Comparison of ENCODE assay signal across 10 mouse cellular contexts in genomic region chr7:137318924-137319885, GRCm38 (mm10). TPM values are rescaled to one million over a fixed set of nuclear protein-coding genes. Genes with fewer than 3 reads are reported as not detected.
DNase-seq lines count a peak whose midpoint lies in the region; ATAC-seq and TF ChIP-seq lines count a peak whose summit lies in the region.
"Had no signal": no experiment of that assay in that cellular context is flagged by ENCODE, and none has a peak within 500 bp of the region (broad histone marks: within the 10 kb centered on the region; RNA-seq: fewer than 3 reads in every experiment).

No protein-coding gene starts in this region.

- H3K4me2 ChIP-seq in embryonic facial prominence, embryonic 13.5 days: peak overlapping the region; percentile 91
- peak overlapping the region; percentile 83 for H3K4me2 ChIP-seq in hindbrain, embryonic 16.5 days (ENCODE audit: low read length)

- WGBS in embryonic facial prominence, embryonic 13.5 days: under 1% methylated on average over 48 of the region's 48 CpGs
- 2% methylated on average over 48 of the region's 48 CpGs for WGBS in hindbrain, embryonic 16.5 days

- no peaks in the 10 kb centered on the region for H3K9me3 ChIP-seq in E14TG2a.4 (ENCODE audit: low read length)
- H3K9me3 ChIP-seq in embryonic facial prominence, embryonic 13.5 days: no peaks in the 10 kb centered on the region
- no peaks in the 10 kb centered on the region for H3K9me3 ChIP-seq in hindbrain, embryonic 16.5 days (ENCODE audit: control insufficient read depth, low read length)

- H3K4me3 ChIP-seq in E14TG2a.4 (replicated peaks; ENCODE audit: low read length): 0 out of 2 replicates have a peak overlapping the region, but pooled peaks have one; percentile 7
- peak overlapping the region; percentile 78 for H3K4me3 ChIP-seq in embryonic facial prominence, embryonic 13.5 days
- H3K4me3 ChIP-seq in hindbrain, embryonic 16.5 days (ENCODE audit: low read length): peak overlapping the region; percentile 3

- peaks cover 98% of the 10 kb centered on the region for H3K27me3 ChIP-seq in E14TG2a.4 (ENCODE audit: insufficient read depth, low read length)
- H3K27me3 ChIP-seq in embryonic facial prominence, embryonic 13.5 days: peaks cover 98% of the 10 kb centered on the region
- peaks cover 12% of the 10 kb centered on the region for H3K27me3 ChIP-seq in hindbrain, embryonic 16.5 days (replicated peaks; ENCODE audit: control insufficient read depth, insufficient read depth, low read length)

- intact Hi-C loops in left cerebral cortex, postnatal 25 days (cut with DNase I): loop anchor here (1.0 to 5.0 kb wide), 4 partner anchors 72 to 1487 kb away; no protein-coding TSS in a partner anchor

- peaks cover 59% of the 10 kb centered on the region for H3K4me1 ChIP-seq in E14TG2a.4 (replicated peaks; ENCODE audit: low read depth, low read length)
- peaks cover 67% of the 10 kb centered on the region for H3K4me1 ChIP-seq in embryonic facial prominence, embryonic 13.5 days
- H3K4me1 ChIP-seq in hindbrain, embryonic 16.5 days (ENCODE audit: control insufficient read depth, insufficient read depth, low read depth, low read length): peaks cover 26% of the 10 kb centered on the region

- no peak for ATAC-seq in embryonic facial prominence, embryonic 13.5 days (ENCODE audit: insufficient number of reproducible peaks, insufficient read depth, low FRiP score, low TSS enrichment, low read depth)
- ATAC-seq in hindbrain, embryonic 16.5 days: no peak

- peak; percentile 72 for DNase-seq in gastrocnemius, postnatal 10 days
- DNase-seq in gastrocnemius, adult 18-20 months (ENCODE audit: low spot score): no peak
- DNase-seq in mesoderm, embryonic 11.5 days (ENCODE audit: low read depth, low spot score): peak; percentile 85
- peak; percentile 58 for DNase-seq in thymus, postnatal 25 days
- DNase-seq in left cerebral cortex, postnatal 25 days (ENCODE audit: low spot score in 2 of 2): no peak

- TF ChIP-seq CTCF in E14TG2a.4 (conservative IDR thresholded peaks at IDR 0.05; ENCODE audit: low read length): peak; percentile 53

- H3K36me3 ChIP-seq in E14TG2a.4 (ENCODE audit: insufficient read depth, low read length): no peaks in the 10 kb centered on the region
- no peaks in the 10 kb centered on the region for H3K36me3 ChIP-seq in embryonic facial prominence, embryonic 13.5 days
- no peaks in the 10 kb centered on the region for H3K36me3 ChIP-seq in hindbrain, embryonic 16.5 days (ENCODE audit: control insufficient read depth, insufficient read depth, low read length)
- H3K36me3 ChIP-seq: G1E had no signal

- peak overlapping the region; percentile 54 for H3K9ac ChIP-seq in embryonic facial prominence, embryonic 13.5 days
- peak overlapping the region; percentile 43 for H3K9ac ChIP-seq in hindbrain, embryonic 16.5 days (ENCODE audit: low read depth, low read length)

- 0 out of 2 replicates have a peak overlapping the region, but pooled peaks have one; percentile 16 for H3K27ac ChIP-seq in embryonic facial prominence, embryonic 13.5 days
- peak overlapping the region; percentile 86 for H3K27ac ChIP-seq in hindbrain, embryonic 16.5 days (ENCODE audit: low read depth, low read length)

RNA-seq across cellular contexts. Expression of gene Ebf3, which starts 5.0 kb away (rescaled TPM):
- 10 to 100 TPM; 16.0 to 27.5 TPM for total RNA-seq in gastrocnemius, postnatal 10 days (2021)
- 1 to 10 TPM; 6.2 to 7.2 TPM for total RNA-seq in gastrocnemius, adult 18-20 months (2021)
- 8.6 and 11.6 TPM in 2 replicates for polyA plus RNA-seq in embryonic facial prominence, embryonic 13.5 days (2015; fragmentation: Nextera tagmentation; extraction: Ambion mirVana)
- polyA plus RNA-seq in hindbrain, embryonic 16.5 days (2015; fragmentation: Nextera tagmentation; extraction: Ambion mirVana): 10.3 and 10.7 TPM in 2 replicates
- under 1 TPM; 0.78 to 0.85 TPM for total RNA-seq in left cerebral cortex, postnatal 25 days (2021)
- polyA plus RNA-seq: G1E; liver, embryonic 16.5 days had no signal

Comparison
In these comparisons a context has a peak if more than half of its experiments do, and no peak if none do; other contexts are left out.
1. DNase-seq: peak in gastrocnemius, postnatal 10 days (single experiment), mesoderm, embryonic 11.5 days (single experiment) and thymus, postnatal 25 days (single experiment); none in gastrocnemius, adult 18-20 months (single experiment) and left cerebral cortex, postnatal 25 days (0 of 2).
2. H3K4me3 ChIP-seq: peak in every context shown above with its lines; median percentile 78 in embryonic facial prominence, embryonic 13.5 days; 7 in E14TG2a.4; 3 in hindbrain, embryonic 16.5 days.